Mouse (Mus musculus) embryo, embryonic 10 days (tissue): Measurements from ENCODE around the gene Tpp1.
A peak's percentile ranks its signal among the peaks of the same experiment; 100 is the strongest.

Source experiments
- DNase-seq: peaks from one replicate; pipeline ENCODE4 v3.0.0-alpha.2; 2015; ENCODE audit warnings: low spot score

Tpp1 gene

DNA sequence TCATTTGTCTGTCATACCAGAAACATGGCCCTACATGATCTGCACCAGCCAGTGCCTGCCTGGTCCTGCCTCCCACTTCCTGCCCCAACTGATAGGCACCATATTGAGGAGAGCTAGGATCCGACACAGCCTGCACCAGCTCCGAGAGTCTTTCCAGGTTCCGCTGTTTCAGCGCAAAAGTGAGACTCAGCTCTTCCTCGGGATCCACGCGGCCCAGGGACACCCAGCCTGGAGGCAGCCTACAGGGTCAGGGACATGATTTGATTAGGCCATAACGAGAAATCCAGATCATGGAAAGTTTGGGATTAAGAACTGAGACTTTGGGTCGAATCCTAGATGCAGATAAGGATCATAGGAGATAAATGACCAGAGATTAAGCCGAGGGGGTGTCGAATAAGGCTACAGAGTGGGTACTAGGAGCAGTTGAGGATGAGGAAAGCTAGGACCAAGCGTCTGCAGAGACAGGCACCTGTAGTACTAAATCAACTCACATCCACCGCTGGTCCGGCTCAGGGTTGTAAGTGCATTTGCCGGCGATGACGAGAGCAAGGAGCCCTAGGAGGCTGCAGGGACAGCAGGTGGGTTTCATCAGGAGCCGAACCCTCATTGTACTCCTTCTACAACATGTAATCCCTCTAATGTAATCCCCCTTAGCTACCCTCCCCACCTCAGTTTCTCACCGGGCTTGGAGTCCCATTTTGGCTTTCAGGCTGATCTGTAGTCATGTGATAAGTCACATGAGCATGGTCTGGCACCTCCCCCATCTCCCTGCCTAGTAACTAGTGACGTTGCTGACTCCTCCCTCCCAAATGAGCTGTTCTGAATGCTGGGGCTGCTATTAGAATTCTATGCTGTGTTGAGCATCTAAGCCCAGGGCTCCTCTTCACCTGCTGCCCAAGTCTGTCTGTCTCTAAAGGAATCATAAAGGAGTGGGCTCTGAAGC is at the start of gene Tpp1:
Gene Tpp1, minus strand, starts transcription at position 745 of the 943 bp plus-strand sequence.
- peak; percentile 97 for DNase-seq

DNA sequence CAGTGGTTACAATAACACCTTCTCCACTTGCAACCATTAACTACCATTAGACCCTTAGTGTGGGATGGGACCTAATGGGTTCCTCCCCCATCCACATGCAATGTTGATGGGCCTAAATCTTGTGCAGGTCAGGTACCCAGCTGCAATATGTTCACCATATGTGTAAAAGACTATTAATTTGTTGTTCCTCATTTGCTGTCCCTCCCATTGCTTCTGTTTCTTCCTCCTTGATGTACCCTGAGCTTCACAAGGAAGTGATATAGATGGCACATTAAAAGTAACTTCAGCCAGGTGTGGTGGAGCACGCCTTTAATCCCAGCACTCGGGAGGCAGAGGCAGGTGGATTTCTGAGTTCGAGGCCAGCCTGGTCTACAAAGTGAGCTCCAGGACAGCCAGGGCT is 44.9 kb upstream of the Tpp1 start:
- DNase-seq = no peak

DNA sequence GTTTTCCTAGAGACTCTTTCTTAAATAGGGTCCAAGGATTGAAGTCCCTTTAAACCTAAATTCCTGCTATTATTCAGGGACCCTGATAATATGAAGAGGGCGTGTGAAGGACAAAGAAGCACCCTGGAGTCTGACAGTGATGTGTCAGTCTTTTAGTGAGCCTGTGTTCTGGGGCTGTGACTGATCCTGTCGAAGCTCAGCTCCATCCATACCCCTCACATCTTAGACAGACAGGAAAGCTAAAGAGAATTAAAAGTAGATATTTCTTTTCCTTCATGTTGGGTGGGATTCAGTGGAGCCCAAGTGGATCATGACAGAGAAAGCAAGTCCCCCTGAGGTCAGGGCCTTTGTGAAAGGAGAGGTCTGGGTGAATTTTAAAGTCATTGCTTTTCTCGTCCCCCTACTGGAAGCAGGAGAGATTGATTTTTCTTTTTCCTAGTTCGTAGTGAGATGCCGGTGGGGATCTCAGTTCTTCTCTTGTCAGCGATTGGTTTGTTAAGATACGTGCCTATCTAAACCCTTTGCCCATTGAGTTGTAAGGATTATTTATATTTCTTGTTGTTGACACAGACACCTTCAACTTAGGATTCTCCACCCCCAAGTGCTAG is 43.8 kb upstream of the Tpp1 start:
- no peak for DNase-seq

DNA sequence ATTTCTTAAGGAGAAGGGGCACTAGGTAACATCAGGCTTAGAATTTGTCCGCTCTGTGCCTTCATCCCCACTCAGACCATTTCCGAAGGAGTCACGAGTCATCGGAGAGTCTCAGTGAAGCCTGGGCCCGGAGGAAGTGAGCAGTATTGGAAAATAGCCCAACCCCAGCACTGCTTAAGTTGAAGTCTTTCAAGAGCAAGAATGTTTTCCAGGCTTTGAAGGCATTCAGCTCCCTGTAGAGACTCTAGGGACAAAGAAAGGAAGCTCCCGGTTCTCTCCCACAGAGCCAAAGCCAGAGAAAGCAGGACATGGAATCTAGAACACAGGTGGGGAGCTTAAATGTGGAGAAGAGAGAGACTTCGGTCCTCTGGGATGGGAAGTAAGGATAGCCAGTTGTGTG is 41.7 kb upstream of the Tpp1 start:
- DNase-seq = no peak

DNA sequence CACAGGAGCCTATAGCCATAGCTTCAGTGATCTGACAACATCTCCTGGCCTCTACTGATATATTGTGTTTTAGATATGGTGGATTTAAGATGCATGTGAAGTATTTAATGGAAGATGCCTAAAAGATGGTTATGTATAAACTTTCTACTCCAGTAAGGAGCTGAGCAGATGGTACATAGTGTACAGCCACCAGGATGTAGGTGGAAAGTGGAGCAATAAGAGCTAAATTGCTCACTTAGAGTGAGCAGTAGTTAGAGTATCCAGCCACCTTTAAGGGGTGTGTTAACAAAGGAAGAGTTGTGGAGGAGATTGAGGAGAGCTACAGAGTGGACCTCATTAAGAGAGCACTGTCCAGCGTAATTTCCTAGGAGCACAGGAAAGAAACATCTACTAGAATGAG is 39.1 kb upstream of the Tpp1 start:
- DNase-seq = no peak

GRCm38 (mm10) chr7:105787285-105788140 is 35.5 kb upstream of the Tpp1 start, which contains the start of gene Dchs1:
Gene Dchs1, minus strand, starts transcription at chr7:105787654.
- peak; percentile 66 for DNase-seq

DNA sequence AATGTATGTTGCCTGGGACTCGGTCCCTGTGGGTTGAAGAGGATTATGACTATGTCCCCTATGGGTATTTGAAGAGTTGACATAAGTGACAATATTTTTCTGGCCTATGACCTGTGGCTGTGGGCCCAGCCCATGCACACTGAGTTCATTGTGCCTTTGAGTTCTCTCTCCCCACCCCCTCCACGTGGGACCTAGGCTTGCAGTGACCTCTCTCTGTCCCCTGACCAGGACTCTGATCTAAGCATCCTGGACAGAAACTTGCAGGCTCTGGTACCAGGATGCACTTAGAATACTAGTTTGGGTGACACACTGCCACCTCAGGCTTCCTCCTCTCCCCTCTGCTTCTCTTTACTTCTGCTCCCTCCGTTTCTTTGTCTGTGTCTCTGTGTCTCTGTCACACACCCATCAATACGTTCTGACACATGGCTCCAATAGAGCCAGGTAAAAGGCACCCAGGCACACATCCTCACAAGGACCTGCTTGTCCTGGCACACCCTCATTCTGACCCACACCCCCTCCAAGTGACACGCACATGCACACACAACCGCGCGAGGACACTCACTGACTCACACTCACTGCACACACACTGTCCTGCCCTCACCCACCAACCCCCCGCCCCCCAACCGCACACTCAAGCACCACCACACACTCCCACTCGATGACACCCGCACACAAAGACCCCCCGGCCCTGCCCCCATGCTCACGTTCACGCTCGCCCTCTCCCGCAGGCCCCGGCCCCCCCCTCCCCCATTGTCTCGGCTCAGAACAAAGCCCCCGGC is 34.7 kb upstream of the Tpp1 start:
- DNase-seq = peak; percentile 41

DNA sequence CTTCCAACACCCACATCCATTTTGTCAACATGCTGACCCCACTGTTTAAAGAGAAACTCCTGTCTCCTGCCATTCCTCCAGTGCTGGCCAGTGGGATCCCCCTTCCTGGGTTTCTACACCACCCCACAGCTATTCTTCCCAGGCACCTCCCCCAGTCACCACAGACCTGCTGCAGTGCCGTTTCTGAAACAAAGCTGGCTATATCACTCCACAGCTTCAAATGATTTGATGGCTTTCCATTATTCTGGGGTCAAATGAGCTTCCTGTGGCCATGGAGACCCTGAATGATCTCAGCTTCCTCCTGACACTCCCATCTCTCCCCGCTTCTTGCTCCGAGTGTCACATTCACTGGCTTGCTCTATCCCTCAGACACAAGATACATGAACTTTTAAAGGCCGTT is 32.5 kb upstream of the Tpp1 start:
- peak; percentile 34 for DNase-seq

DNA sequence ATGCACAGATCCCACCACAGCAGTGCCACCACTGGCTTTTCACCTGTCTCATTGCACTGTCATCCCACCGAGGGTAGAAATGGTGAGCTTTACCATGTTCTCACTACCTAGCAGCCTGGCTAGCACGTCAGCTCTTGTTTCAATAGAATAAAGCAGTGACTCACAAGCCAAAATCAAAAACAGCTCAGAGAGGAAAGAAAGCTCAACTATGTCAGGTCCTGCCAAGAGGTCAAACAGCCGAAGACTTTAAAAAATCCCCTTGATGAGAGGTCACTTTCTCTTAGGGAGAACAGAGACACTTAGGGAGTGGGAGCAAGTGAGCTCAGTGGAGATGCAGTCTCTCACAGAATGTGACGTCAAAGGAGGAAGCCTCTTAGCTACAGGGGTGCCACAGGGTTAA is 31.8 kb upstream of the Tpp1 start:
- no peak for DNase-seq

GRCm38 (mm10) chr7:105778553-105779265 is 26.7 kb upstream of the Tpp1 start:
- DNase-seq = peak; percentile 67

DNA sequence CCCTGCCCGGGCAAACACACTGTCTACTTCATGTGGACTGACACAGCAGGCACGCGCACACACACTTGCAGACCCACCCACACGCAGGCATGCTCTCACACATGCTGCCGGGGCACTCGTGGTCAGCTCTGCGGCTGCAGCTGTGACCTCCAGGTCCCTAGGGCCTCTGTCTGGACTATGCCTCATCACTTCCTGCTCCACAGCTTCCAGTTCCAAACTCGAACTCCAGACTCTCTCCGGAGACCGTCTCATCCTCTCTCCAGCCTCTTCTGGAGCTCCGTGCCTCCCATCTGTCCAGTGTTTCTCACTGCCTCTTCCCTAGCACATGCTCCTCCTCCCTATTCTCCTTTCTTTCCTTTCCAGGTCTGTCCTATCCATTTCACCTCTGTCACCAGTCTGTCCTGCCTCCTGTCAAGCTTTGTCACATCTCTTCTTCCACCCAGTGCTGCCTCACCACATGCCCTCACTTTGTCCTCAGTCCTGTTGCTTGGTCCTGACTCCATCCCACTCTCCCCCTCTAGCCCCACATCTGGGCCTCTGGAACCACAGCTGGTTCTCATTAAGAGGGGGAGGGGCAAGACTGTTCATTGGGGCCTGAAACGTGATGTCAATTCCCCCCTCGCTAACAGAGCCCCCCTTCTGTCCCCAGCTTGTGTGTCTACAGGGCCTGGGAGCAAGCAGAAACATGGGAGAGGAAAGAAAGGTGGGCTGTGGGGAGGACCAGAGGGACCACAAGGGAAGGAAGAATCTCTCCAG is 25.9 kb upstream of the Tpp1 start:
- peak; percentile 78 for DNase-seq

DNA sequence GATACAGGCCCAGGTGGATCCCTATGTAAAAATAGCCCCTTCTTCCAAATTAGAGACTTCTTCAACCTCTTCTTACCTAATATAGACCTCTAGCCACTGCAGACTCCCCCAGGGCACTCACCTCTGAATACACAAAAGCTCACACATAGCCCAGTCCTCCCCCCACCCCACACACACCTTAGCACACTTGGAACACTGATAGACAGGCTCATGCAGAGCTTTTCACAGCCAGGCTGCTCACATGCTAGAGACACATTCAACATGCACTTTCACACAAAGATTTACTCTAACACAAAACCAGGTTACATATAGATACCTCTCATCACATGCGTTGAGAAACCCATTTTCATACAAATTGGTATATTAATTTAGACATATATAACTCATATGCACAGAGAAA is 25.3 kb upstream of the Tpp1 start:
- DNase-seq = no peak

DNA sequence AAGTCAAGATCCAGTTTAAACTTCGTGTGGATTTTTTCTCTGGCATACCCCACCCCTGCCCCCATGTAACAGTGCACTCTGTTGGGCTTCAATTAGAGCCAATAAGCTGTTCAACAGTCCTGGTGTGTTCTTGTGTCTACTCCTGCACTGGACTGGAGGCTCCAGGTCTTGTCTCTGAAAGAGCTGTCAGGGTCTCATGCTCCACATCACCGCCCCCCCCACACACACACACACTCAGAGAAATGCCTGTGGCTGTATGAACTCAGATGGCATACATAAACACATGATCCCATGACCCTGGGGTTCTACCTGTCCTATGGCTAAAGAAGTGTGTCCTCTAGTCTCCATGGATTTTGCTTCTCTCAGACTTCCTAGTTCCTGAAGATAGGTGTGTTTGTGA is 24.0 kb upstream of the Tpp1 start:
- DNase-seq = no peak

GRCm38 (mm10) chr7:105774661-105775060 is 22.6 kb upstream of the Tpp1 start:
- no peak for DNase-seq

GRCm38 (mm10) chr7:105773041-105773440 is 21.0 kb upstream of the Tpp1 start:
- DNase-seq = no peak

DNA sequence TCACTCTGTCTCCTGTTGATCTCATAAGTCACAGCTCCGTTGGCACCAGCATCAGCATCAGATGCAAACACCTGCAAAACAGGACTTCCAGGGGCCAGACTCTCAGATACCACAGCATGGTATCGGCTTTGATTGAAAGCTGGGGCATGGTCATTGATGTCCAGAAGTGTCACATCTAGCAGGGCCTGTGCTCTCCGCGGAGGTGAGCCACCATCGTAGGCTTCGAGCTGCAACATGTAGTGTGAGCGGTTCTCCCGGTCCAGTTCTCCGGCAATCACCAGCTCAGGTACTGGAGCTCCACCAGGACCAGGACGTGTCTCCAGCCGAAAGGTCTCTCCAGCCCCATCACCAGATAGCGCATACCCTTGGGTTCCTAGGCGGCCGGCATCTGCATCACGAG is 20.3 kb upstream of the Tpp1 start:
- no peak for DNase-seq

DNA sequence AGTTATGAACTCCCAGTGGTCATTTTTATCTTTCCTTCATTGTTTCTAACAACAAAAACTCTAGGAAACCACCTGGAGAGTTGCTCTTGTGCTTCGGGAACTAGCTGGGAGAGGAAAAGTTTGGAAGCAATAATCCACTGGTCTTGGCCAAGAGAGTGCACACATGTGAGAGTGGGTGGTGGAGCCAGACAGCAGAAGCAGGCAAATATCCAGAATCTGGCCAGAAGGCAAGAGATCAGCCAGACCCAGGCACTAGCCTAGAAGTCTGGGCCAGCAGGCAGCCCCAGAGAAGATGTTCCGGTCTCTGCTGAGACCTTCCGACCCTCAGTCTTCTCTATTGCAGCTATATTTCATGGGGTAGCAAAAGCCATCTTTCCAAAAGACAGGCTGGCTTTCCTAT is 17.9 kb upstream of the Tpp1 start:
- DNase-seq = no peak

GRCm38 (mm10) chr7:105767729-105768165 is 15.7 kb upstream of the Tpp1 start:
- peak; percentile 76 for DNase-seq

DNA sequence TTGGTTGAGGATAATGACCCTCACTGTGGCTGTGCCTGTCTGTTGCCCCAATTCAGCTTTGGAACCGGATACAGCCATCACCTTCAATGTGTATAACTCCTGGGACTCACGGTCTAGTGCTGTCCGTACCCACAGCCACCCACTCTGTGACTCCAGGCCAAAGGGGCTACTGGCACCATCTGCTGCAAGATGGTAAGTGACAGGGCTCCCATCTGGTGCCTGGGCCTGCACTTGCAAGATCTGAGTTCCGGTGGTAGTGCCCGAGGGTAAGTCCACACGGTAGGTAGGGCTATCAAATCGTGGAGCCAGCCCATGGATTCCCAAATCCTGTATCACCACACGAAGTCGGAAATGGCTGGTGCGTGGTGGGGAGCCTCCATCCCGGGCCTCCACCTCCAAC is 12.3 kb upstream of the Tpp1 start:
- no peak for DNase-seq
